Mouse (Mus musculus) cerebellum, adult 2 months (tissue): ENCODE results near the gene Gm5788. TPM values are rescaled to one million over a fixed set of nuclear protein-coding genes. Genes with fewer than 3 reads are reported as not detected.
"Not testable (repeated sequence)": the region's sequence is repeated elsewhere in the genome, so short reads cannot be mapped to it uniquely, and the experiment has no call there.

Source experiments
- DNase-seq, 2 experiments: peaks; one replicate each; pipeline ENCODE4 v3.0.0; 2021
- H3K27ac ChIP-seq: fragments of 200-500 bp; 2 replicates; pipeline ENCODE4 v1.5.1; 2012; ENCODE audit warnings: low read length, control low read depth, inconsistent platforms; ENCODE audit not compliant: insufficient read depth
- H3K27me3 ChIP-seq: fragments of 200-500 bp; 2 replicates; pipeline ENCODE4 v1.6.1; 2012; ENCODE audit warnings: inconsistent platforms, mild to moderate bottlenecking, low read length, moderate library complexity; ENCODE audit not compliant: control insufficient read depth, insufficient read depth
- H3K4me1 ChIP-seq: fragments of 200-500 bp; 2 replicates; pipeline ENCODE4 v1.6.1; 2011; ENCODE audit warnings: low read length; ENCODE audit not compliant: control insufficient read depth, insufficient read depth
- H3K4me3 ChIP-seq: fragments of 200-500 bp; replicated peaks from 2 replicates; pipeline ENCODE3; 2011; ENCODE audit warnings: mild to moderate bottlenecking, low read depth, low read length, control low read depth; ENCODE audit not compliant: insufficient read depth
- CTCF ChIP-seq: fragments of 200-500 bp; IDR thresholded peaks from 2 replicates; pipeline ENCODE4 v1.5.1; 2011; ENCODE audit warnings: low read depth, mild to moderate bottlenecking, control low read depth, low read length, moderate library complexity, borderline replicate concordance; ENCODE audit not compliant: insufficient read depth
- POLR2A ChIP-seq: fragments of 200-500 bp; IDR thresholded peaks from 2 replicates; pipeline ENCODE4 v1.6.1; 2011; ENCODE audit warnings: low read length, control low read depth, borderline replicate concordance; ENCODE audit not compliant: insufficient read depth
- WGBS: fragments of 180-500 bp; shearing (Covaris S2); methylation state at CpG from one replicate; pipeline ENCODE4 v1.1.7; 2018; 5-methylcytosine and 5-hydroxymethylcytosine counted together
- polyA plus RNA-seq: library from polyadenylated mRNA; depleted of rRNA; stranded (reverse); fragments of >200 nt; gene quantifications from 2 replicates; pipeline ENCODE4 v1.2.3, GENCODE M21; 2012; rRNA removed

The Gm5788 gene
- not detected in 2 replicates for polyA plus RNA-seq

- WGBS, result 34% methylated on average over 3 of the region's 3 CpGs
- not testable (repeated sequence) for H3K27ac ChIP-seq, H3K27me3 ChIP-seq, H3K4me3 ChIP-seq, H3K4me1 ChIP-seq, DNase-seq
Observed at GRCm38 (mm10) chr12:87494421-87494820, at the start of gene Gm5788. Gene Gm5788, plus strand, starts transcription at chr12:87494721.

- no peak for TF ChIP-seq POLR2A
- TF ChIP-seq CTCF, result no peak
- Histone ChIP-seq H3K4me1 (no peaks in the 10 kb centered on the region), H3K27me3 (no peaks in the 10 kb centered on the region), H3K4me3 (no peak overlapping the region), H3K27ac (no peak overlapping the region)
- no peak for DNase-seq
- 84% methylated on average over 9 of the region's 9 CpGs for WGBS
Observed at GRCm38 (mm10) chr12:87449456-87449855, 45.1 kb upstream of the Gm5788 start.

GRCm38 (mm10) chr12:87464678-87465297 lies 29.7 kb upstream of the Gm5788 start:
- no peak for DNase-seq
- no peaks in the 10 kb centered on the region for H3K4me1 ChIP-seq
- 91% methylated on average over 6 of the region's 6 CpGs for WGBS
- H3K27me3 ChIP-seq, result no peaks in the 10 kb centered on the region
- TF ChIP-seq CTCF, result no peak
- TF ChIP-seq POLR2A, result no peak
- H3K27ac ChIP-seq, result no peak overlapping the region
- H3K4me3 ChIP-seq, result no peak overlapping the region

DNA sequence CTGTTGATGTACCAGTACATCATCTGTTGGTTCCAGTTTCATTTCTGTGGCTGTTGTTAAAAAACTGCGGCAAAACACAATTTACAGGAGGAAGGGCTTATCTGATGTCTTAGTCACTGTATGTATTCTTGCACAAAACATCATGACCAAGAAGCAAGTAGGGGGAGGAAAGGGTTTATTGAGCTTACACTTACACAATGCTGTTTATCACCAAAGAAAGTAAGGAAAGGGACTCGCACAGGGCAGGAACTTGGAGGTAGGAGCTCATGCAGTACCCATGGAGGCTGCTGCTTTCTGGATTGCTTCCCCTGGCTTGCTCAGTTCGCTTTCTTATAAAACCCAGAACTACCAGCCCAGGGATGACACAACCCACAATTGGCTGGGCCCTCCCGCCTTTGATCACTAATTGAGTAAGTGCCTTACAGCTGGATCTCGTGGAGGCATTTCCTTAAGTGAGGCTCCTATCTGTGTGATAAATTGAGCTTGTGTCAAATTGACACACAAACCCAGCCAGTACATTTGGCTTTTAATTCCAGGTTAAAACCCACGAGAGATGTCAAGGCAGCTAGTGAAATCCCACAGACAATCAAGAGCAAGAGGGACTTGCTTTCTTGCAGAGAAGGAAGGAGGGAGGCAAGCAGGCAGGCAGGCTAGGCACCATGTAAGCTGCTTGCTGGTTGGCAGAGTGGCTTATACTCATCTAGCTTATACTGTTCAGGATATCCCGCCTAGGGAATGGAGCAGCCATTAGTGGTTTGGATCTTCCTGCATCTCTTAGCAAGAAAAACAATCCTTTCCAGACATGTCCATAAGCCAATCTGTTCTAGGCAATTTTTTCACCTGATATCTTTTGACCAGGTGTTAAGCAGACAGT lies 24.0 kb upstream of the Gm5788 start:
- Histone ChIP-seq H3K27me3 (no peaks in the 10 kb centered on the region), H3K4me1 (peaks cover 3% of the 10 kb centered on the region), H3K27ac (no peak overlapping the region), H3K4me3 (peak overlapping the region; percentile 96)
- 76% methylated on average over 7 of the region's 7 CpGs for WGBS
- TF ChIP-seq CTCF (no peak), POLR2A (no peak)
- no peak for DNase-seq

- Histone ChIP-seq H3K4me1 (peaks cover 3% of the 10 kb centered on the region), H3K27me3 (no peaks in the 10 kb centered on the region), H3K27ac (peak overlapping the region; percentile 93), H3K4me3 (peak overlapping the region; percentile 96)
- 0% methylated on average over 19 of the region's 19 CpGs for WGBS
- TF ChIP-seq POLR2A, result no peak
- no peak for TF ChIP-seq CTCF
- DNase-seq, result no peak
Observed at GRCm38 (mm10) chr12:87471421-87471963, 23.0 kb upstream of the Gm5788 start.

- TF ChIP-seq CTCF (no peak), POLR2A (peak; percentile 71; the same call in 1 of the 2 replicates)
- peak within 1 kb of the TSS; percentile 93 for H3K27ac ChIP-seq
- DNase-seq, result peak; percentile 93 to 95
- H3K4me1 ChIP-seq, result peaks cover 3% of the 10 kb centered on the region
- peak within 1 kb of the TSS; percentile 96 for H3K4me3 ChIP-seq
- no peaks in the 10 kb centered on the region for H3K27me3 ChIP-seq
- WGBS, result 3% methylated on average over 44 of the region's 45 CpGs
Observed at GRCm38 (mm10) chr12:87471964-87472786, 22.3 kb upstream of the Gm5788 start, which contains the start of gene Snw1. Gene Snw1, minus strand, starts transcription at chr12:87472274.

DNA sequence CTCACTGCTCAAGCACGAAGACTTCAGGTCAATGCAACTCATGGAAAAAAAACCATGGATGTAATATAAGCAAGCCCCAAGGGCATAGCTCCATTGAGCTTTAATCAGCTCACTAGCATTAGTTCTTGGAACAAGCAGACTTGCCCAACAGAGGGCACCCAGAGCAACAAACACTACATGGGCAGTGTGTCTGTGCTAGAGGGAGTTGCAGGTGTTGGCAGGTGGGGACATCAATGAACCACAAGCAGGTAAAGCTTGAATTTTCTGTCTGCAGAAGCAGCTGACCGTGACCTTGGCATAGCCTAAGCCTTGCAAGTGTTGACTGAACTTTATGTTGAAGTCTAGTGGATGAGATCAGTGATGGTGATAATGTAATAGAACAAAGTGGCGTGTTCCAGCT lies 19.8 kb upstream of the Gm5788 start:
- no peak for DNase-seq
- Histone ChIP-seq H3K27me3 (no peaks in the 10 kb centered on the region), H3K4me3 (no peak overlapping the region), H3K4me1 (peaks cover 3% of the 10 kb centered on the region), H3K27ac (no peak overlapping the region)
- 80% methylated on average over 3 of the region's 3 CpGs for WGBS
- no peak for TF ChIP-seq CTCF
- no peak for TF ChIP-seq POLR2A

GRCm38 (mm10) chr12:87482482-87482881 lies 12.0 kb upstream of the Gm5788 start:
- DNase-seq, H3K27ac ChIP-seq, H3K27me3 ChIP-seq, H3K4me1 ChIP-seq, H3K4me3 ChIP-seq: not testable (repeated sequence)
- WGBS, result 70% methylated on average over 5 of the region's 5 CpGs

GRCm38 (mm10) chr12:87488683-87489082 lies 5.8 kb upstream of the Gm5788 start:
- H3K4me3 ChIP-seq, H3K27ac ChIP-seq, DNase-seq, H3K4me1 ChIP-seq, H3K27me3 ChIP-seq: not testable (repeated sequence)
- WGBS, result 58% methylated on average over 2 of the region's 2 CpGs

DNA sequence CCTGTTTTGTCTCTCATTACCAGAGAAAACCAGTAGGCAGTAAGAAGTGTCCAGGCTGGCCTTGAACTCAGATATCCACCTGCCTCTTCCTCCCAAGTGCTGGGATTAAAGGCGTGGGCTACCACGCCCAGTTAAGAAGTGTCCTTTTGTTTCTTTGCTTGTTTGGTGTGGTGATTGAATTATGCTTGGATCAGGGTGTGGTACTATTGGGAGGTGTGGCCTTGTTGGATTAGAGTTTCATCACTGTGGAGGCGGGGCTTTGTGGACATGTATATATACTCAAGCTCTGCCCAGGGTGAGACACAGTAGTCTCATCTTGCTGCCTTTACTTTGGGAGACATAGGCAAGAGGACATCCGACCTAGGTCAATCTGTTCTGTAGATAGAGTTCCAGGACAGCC lies 19.5 kb downstream of the Gm5788 start, which contains the start of gene Gm8300:
Gm8300 (plus strand) TSS at position 301 of the 400 bp plus-strand sequence.
- 86% methylated on average over 4 of the region's 4 CpGs for WGBS

DNA sequence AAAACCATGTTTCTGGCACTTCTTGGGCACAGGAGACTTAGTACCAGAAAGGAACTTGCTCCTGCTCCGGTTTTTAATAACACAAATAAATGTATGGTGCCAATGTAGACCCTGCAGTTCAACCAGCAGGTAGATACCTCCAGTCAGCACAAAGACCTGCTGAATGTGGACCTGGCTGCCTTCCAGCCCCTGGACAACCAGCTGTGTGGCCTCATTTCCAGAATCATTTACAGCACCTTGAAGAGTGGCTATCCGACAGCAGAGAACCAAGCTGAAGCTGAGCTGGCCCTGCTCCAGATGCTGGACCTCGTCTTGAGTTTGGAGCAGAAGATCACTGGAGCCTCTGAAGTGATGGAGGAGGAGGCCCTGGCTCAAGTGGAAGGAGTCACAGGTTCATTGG lies 25.1 kb downstream of the Gm5788 start:
- H3K4me3 ChIP-seq, DNase-seq: not testable (repeated sequence)
- WGBS, result 33% methylated on average over 3 of the region's 3 CpGs

More for the DNA sequence above, 19.5 kb downstream of the Gm5788 start, which contains the start of gene Gm8300:
- not testable (repeated sequence) for H3K4me1 ChIP-seq, H3K4me3 ChIP-seq, H3K27me3 ChIP-seq, H3K27ac ChIP-seq, DNase-seq

More for the DNA sequence above, 25.1 kb downstream of the Gm5788 start:
- H3K4me1 ChIP-seq, H3K27me3 ChIP-seq, H3K27ac ChIP-seq: not testable (repeated sequence)
